Mouse (Mus musculus): ENCODE measurements around the gene Gsdma3.
"Not testable (repeated sequence)": the region's sequence is repeated elsewhere in the genome, so short reads cannot be mapped to it uniquely, and the experiment has no call there.

Gene Gsdma3

DNA sequence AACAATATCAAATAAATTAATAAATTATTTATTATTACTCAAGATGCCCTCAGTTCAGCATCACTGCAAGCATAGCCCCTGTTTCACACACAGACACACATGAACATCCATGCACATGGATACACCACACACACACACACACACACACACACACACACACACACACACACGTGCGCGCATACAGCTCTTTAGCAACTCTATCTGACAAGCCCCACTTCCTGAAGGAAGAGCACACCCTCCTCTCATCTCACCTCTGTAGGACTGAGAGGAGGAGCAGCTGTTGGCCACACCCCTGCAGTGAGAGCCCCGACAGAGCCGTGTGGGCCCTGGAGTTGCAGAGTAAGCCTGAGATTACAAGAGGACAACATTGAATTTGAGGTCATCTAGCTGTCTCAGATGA lies 13.9 kb downstream of the Gsdma3 start:
- in situ Hi-C loops (cut with MboI; ENCODE audit: unreplicated experiment in 2 of 2), result loop anchor here (25.0 kb wide), 2 partner anchors 703 to 728 kb away; no protein-coding TSS in a partner anchor

DNA sequence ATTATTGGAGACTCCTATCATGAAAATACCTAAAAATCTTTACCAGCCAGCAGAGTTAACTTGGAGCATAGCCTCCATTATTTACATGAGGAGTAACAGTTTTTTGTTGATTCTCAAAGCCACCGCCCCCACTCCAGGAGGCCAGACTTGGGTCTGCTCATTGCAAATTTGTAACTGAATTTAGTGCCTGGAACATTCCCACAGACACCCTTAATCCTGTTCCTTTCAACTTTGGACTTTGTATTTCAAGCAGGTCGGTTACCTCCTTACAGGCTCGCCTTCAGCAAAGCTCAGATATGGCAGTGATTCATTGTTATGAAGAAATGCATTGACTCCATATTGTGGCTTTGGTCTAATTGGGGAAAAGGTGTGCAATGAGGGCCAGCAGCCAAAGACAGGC lies 18.6 kb downstream of the Gsdma3 start:
- in situ Hi-C loops (cut with MboI; ENCODE audit: unreplicated experiment in 2 of 2), result loop anchor here (25.0 kb wide), 2 partner anchors 707 to 732 kb away; no protein-coding TSS in a partner anchor

DNA sequence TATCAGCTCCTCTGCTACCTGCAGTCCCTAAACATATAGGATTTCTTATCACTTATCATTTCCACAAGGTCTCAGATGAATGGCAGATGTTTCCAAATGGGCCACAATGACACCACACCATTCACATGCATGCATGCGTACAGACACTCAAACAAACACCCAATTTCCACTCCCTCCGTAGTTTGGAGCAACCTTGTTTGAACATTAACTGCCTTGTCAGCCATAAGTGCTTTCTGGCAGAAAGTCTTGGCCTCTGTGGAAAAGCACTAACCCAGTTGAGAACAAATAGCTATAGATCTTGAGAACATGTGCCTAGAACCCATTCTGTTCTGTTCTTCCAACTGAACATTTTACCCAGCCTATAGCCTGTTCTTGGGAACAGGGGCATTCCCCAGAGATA lies 19.8 kb downstream of the Gsdma3 start:
- in situ Hi-C loops (cut with MboI; ENCODE audit: unreplicated experiment in 2 of 2), result loop anchor here (25.0 kb wide), 2 partner anchors 709 to 734 kb away; no protein-coding TSS in a partner anchor

DNA sequence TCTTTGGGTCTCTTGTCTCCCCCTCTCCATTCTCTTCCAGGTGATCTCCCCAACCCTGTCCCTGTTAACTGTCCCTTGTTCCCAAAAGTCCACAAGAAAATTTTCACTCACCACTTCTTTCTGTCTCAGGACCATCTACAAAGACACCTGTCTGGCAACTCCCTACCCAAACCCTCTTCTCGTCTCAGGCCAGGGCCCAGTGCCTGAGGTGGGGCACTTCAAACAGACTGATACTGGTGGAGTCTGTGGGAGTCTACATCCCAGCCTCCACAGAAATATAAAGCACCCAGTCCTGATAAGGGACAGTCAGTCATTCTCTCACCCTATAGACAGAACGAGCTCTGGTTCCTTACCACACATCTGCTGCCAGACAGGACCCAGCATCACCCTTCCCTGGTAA lies 20.3 kb downstream of the Gsdma3 start, which contains the start of gene Gsdma2:
TSS of gene Gsdma2 (plus strand) at position 301 of the 400 bp plus-strand sequence.
- in situ Hi-C loops (cut with MboI; ENCODE audit: unreplicated experiment in 2 of 2), result loop anchor here (25.0 kb wide), 2 partner anchors 709 to 734 kb away; no protein-coding TSS in a partner anchor

DNA sequence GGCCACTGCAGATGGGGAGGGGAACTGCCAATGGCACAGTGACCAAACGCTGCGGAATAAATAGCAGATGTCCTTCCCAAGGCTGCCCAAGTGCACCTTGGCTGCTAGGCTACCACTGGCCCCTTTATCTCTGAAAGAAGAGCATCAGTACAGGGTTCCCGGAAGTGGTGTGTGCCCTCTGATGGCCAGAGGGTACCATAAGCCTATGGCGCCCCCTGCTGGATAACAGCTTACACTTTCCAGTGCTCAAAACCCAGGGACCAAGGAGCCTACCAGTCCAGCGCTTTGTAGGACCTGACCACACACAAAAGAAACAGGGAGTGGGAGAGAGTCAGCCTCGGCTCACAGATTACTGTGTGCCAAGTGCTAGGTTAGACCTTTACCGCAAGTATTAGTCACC lies 28.9 kb downstream of the Gsdma3 start:
- in situ Hi-C loops (cut with MboI; ENCODE audit: unreplicated experiment in 2 of 2), result not testable (repeated sequence)

DNA sequence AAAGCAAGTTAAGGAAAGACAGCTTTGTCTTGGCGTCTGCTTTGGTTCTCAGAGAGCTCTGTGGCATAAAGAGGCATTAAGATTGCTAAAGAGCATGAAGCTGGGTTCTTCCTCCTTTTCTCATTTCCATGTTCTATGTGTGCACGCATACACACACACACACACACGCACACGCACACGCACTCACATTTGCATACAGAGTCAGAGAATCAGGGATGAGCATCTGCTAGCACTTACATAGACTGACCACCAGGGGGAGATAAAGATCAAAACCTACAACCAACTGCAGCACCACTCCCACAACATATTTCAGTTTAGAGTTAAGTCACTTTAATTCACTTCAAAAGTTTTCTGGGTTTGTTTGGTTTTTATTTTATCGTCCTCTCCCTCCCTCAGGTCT lies 34.4 kb downstream of the Gsdma3 start:
- in situ Hi-C loops (cut with MboI; ENCODE audit: unreplicated experiment in 2 of 2), result no loop called here

DNA sequence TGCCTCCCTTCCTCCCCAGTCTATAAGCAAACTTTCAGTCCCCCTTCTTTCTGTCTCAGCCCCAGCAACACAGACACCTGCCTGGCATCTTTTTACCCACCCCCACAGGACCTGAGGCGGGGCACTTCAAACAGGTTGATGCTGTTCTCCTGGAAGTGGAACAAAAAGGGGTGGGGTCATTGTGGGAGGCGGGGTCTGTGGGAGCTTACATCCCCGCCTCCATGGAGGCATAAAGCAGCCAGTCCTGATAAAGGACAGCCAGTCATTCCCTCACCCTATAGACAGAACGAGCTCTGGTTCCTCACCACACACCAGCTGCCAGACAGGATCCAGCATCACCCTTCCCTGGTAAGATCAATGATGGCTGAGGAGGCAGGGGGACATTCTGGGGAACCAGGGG lies 37.9 kb downstream of the Gsdma3 start, which contains the start of gene Gsdma:
TSS of gene Gsdma (plus strand) at position 261 of the 400 bp plus-strand sequence.
- in situ Hi-C loops (cut with MboI; ENCODE audit: unreplicated experiment in 2 of 2), result no loop called here

DNA sequence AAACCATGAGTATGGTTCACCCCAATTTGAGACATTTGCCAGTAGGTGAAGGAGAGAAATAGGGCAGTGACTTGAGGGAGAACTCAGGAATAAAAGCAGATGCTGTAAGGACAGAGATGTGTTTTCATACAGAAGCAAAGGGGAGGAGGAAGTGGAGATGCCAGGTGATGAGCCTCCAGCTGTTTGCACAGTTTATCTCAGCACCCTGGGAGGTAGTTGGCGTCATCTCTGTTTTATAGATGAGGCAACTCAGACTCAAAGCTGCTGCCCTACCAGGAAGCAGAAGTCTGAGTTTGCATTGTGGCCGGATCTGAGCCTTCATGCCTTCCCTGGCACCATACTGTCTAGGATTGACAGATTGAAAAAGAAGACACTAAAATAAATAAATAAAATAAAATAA lies 42.8 kb downstream of the Gsdma3 start:
- in situ Hi-C loops (cut with MboI; ENCODE audit: unreplicated experiment in 2 of 2), result no loop called here

DNA sequence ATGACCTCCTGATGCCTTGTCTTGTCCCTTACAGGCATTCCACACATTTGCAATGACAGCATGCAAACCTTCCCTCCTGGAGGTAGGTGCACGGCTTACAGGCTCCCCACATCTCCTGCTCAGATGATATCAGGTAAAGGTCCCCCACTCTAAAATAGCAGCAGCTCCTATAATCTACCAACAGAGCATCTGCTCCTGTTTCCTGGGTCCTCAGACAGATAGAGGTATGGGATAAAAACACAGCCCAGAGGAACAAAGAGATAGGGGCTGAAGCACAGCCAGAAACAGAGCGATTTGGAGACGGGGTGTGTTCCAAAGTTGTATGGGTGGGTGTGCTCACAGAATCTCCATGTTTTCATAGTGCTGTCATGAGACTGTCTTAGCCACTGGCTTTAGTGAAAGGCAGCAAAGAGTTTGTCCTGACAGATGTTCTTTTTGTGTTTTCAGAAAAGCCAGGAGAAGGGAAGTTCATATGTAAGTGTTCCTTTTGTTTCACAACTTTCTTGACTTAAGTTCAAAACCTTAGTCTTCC lies 45.2 kb downstream of the Gsdma3 start:
- in situ Hi-C loops (cut with MboI; ENCODE audit: unreplicated experiment in 2 of 2), result loop anchor here in 1 of 2 experiments (10.0 kb wide), 1 partner anchor 67 kb away; no protein-coding TSS in a partner anchor

DNA sequence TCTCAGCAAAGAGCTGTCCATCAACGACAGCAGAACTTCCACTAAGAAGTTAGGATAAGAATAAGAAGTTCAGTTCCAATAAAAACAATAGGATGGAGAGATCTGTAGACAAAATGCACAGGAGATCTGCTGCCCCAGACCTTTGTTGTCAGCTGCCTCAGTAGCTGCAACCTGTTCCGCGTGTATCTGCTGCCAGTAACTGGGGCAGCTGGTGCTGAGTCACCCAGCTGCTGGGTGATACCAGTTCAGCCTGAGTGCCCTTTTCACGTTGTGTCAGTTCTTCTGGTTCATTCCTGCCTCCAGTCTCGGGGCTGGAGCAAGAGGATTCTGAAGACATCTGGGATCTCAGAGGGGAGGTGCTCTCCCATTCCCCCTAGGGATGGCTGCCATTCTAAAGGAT lies 45.7 kb downstream of the Gsdma3 start:
- in situ Hi-C loops (cut with MboI; ENCODE audit: unreplicated experiment in 2 of 2), result loop anchor here in 1 of 2 experiments (10.0 kb wide), 1 partner anchor 67 kb away; no protein-coding TSS in a partner anchor

DNA sequence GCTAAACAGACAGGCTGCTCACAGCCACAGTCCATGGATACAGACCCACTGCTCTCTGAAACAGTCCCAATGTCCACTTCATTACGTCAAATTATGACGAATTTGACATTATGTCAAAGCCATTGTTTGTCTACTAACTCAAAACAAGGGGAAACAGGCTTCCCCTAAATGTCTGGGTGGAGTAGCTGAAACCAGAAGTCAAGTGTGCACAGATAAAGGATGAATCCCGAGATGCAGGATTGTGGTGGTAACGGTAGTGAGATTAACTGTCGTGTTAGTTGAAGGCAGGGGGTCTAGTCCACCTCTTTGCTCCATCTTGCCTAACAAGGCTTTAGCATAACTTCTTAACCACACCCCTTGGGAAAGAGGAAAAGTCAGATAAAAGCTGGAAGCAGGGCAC lies 46.3 kb downstream of the Gsdma3 start:
- in situ Hi-C loops (cut with MboI; ENCODE audit: unreplicated experiment in 2 of 2), result loop anchor here in 1 of 2 experiments (10.0 kb wide), 1 partner anchor 68 kb away; no protein-coding TSS in a partner anchor

DNA sequence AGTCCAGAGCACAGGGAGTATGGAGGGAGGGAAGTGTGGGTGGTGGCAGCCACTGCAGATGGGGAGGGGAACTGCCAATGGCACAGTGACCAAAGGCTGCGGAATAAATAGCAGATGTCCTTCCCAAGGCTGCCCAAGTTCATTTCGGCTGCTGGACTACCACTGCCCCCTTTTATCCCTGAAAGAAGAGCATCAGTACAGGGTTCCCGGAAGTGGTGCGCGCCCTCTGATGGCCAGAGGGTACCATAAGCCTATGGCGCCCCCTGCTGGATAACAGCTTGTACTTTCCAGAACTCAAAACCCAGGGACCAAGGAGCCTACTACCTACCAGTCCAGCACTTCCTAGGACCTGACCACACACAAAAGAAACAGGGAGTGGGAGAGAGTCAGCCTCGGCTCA lies 47.0 kb downstream of the Gsdma3 start:
- in situ Hi-C loops (cut with MboI; ENCODE audit: unreplicated experiment in 2 of 2), result loop anchor here in 1 of 2 experiments (10.0 kb wide), 1 partner anchor 68 kb away; no protein-coding TSS in a partner anchor

DNA sequence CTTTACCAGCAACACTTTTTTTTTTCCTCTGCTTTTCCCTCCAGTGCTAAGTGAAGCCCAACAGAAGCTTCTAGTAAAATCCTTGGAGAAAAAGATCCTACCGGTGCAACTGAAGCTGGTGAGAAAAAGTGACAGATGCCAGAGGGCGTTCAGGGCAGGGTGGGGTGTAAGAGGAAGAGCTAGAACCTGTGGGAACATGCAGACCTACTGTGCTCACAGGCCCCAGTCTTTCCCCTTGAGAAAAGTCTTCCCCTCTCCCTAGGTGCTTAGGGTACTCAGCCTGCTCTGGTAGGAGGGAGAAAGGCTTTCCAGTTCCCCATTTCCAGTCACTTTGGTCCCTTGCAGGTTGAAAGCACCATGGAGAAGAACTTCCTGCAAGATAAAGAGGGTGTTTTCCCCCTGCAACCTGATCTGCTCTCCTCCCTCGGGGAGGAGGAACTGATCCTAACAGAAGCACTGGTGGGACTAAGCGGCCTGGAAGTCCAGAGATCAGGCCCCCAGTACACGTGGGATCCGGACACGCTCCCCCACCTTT lies 49.7 kb downstream of the Gsdma3 start:
- in situ Hi-C loops (cut with MboI; ENCODE audit: unreplicated experiment in 2 of 2), result loop anchor here in 1 of 2 experiments (10.0 kb wide), 1 partner anchor 71 kb away; no protein-coding TSS in a partner anchor

DNA sequence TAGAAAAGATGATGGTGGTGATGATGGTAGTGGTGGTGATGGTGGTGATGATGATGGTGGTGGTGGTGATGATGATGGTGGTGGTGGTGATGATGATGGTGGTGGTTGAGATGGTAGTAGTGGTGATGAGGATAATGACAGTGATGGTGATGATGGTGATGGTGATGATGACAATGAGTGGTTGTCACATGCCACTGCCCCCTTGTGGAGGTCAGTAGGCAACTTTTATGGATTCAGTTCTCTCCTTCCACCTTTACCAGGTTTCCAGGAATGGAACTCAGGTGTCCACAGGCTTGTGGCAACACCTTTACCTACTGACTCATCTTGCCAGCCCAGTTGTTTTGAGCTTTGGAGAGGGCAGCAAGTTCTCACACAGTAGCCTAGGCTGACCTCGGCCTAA lies 53.9 kb downstream of the Gsdma3 start:
- in situ Hi-C loops (cut with MboI; ENCODE audit: unreplicated experiment in 2 of 2), result no loop called here

DNA sequence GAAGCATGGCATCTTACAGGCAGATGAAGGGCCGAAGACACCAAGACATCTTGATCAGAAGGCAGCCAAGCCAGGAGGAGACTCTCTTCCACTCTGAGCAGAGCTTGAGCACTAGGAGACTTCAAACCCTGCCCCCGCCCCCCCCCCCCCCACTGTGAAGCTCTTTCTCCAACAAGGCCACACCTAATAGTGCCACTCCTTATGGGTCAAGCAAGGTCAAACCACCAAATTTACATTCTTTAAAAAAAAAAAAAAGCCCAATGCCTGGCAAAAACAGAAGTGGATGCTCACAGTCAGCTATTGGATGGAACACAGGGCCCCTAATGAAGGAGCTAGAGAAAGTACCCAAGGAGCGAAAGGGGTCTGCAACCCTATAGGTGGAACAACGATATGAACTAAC lies 54.4 kb downstream of the Gsdma3 start:
- in situ Hi-C loops (cut with MboI; ENCODE audit: unreplicated experiment in 2 of 2), result not testable (repeated sequence)

DNA sequence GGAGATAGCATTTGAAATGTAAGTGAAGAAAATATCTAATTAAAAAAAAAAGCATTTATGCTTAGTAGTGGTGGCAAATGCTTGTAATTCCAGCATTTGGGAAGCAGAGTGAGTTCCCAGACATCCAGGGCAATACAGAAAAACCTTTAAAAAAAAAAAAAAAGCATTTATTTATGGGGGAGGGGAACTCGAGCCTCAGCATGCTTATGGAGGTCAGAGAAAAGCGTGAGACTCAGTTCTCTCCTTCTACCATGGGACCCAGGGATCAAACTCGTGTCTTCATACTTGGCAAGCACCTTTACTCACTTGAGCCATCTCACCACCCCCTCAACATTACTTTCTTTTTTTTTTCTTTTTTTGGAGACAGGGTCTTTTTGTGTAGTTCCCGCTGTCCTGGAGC lies 55.0 kb downstream of the Gsdma3 start:
- in situ Hi-C loops (cut with MboI; ENCODE audit: unreplicated experiment in 2 of 2), result no loop called here

DNA sequence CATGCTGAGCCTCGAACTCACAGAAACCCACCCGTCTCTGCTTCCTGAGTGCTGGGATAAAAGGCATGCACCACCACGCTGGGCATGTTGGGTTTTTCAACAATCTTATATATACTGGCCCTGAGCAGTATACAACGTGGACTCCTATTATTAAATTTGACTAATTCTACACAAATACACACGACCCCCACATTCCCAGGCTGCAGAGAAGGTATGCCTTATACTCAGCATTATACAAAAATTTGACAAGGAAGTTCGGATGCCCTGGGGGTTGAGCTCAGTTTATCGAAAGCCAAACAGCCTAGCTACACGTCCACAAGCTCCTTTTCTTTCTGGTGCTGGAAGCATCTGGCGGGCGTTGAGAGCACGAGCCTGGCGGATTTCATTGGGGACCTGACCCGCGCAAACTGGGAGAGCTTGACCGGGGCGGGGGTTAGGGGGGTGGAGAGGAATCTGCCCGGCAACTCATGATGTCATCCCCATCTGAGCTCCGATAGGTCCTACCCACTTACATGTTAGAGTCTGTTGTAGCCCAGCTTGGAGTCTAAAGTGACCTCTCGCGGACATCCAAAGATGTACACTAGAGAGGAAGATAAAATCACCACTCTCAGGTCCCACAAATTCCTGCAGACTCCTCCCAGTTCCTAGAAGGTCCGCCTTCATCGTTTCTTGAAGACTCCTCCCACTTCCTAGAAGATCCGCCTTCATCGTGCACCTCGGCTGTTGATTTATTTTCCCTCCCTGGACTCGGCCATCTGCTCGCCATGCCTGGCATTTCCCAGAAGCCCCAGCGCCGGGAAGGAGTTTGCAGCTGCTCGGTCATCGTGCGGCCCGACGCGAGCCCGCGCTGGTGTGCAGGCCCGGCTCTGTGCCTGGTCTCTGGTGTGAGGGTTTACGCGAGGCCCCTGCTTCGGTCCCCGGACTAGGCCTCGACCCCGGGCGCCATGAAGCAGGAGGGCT lies 55.9 kb downstream of the Gsdma3 start, which contains the start of gene Psmd3:
TSS of gene Psmd3 (plus strand) at position 769 of the 960 bp plus-strand sequence.
- in situ Hi-C loops (cut with MboI; ENCODE audit: unreplicated experiment in 2 of 2), result no loop called here

DNA sequence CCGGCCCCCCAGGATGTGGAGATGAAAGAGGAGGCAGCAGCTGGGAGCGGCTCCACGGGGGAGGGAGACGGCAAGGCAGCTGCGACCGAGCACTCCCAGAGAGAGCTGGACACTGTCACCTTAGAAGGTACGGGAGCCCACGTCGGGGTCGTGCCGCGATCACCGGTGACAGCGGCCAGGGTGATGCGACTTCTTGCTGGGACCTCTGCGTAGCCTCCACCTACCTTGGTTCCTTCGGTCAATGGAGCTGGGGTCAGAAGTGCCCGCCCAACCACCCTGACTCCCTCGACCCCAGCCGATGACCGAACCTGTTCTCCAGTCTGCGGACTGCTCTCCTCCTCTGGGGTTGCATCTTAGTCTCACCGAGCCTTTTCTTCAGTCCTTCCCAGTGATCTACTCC lies 56.7 kb downstream of the Gsdma3 start:
- in situ Hi-C loops (cut with MboI; ENCODE audit: unreplicated experiment in 2 of 2), result no loop called here

DNA sequence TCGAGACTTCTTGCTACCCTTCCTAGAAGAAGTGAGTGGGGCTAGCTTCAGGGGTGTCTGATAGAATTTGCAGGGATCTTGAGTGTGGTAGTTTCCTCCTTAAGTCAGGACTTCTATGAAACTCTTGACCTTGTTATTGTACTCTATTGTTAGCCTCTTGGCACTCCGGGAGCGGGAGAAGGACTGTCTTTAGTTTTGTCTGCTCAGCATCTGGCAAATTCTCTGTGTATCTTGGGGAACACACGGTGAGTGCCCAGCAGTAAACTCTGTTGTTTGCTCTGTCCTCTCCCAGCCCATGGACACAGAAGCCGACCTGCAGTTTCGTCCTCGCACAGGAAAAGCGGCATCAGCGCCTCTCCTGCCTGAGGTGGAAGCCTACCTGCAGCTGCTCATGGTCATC lies 59.5 kb downstream of the Gsdma3 start:
- in situ Hi-C loops (cut with MboI; ENCODE audit: unreplicated experiment in 2 of 2), result no loop called here

DNA sequence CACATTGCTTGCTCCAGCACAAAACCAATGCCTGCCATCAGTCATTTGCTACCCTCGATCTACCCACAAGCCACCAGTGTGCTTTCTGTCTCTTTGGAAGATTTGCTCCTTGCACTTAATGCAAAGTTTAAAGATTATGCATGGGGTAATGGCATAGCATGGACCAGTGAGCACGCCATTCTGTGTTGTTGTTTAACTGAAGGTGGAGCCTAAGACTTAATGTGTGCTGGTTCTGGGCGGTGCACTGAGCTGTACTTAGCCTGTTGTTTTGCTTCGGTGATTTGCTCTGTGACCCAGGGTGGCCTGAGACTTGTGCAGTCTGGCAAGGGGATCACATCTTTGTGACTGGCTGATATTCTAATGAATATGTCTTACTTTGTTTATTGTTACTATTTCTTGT lies 60.8 kb downstream of the Gsdma3 start:
- in situ Hi-C loops (cut with MboI; ENCODE audit: unreplicated experiment in 2 of 2), result no loop called here
